30 mouse cellular contexts compared by ENCODE assay signal in genomic region chr8:99190643-99191042, GRCm38 (mm10).
"Had no signal": no experiment of that assay in that cellular context is flagged by ENCODE, and none has a peak within 500 bp of the region (broad histone marks: within the 10 kb centered on the region; RNA-seq: fewer than 3 reads in every experiment).

No protein-coding gene starts in this region.

- H3K4me1 ChIP-seq: heart, embryonic 12.5 days; heart, embryonic 13.5 days; heart, embryonic 15.5 days; hindbrain, embryonic 10.5 days; hindbrain, embryonic 12.5 days; hindbrain, embryonic 13.5 days; hindbrain, embryonic 15.5 days; intestine, embryonic 15.5 days; kidney, embryonic 15.5 days had no signal

- H3K36me3 ChIP-seq: heart, embryonic 12.5 days; heart, embryonic 13.5 days; heart, embryonic 15.5 days; hindbrain, embryonic 10.5 days; hindbrain, embryonic 12.5 days; hindbrain, embryonic 13.5 days; hindbrain, embryonic 15.5 days; intestine, embryonic 15.5 days; kidney, embryonic 15.5 days had no signal

- H3K4me3 ChIP-seq: heart, embryonic 12.5 days; heart, embryonic 13.5 days; heart, embryonic 15.5 days; hindbrain, embryonic 10.5 days; hindbrain, embryonic 12.5 days; hindbrain, embryonic 13.5 days; hindbrain, embryonic 15.5 days; intestine, embryonic 15.5 days; kidney, embryonic 15.5 days; layer of hippocampus, adult 2 months; left cerebral cortex, adult 2 months had no signal

- H3K27me3 ChIP-seq: heart, embryonic 12.5 days; heart, embryonic 15.5 days; hindbrain, embryonic 12.5 days; hindbrain, embryonic 13.5 days; hindbrain, embryonic 15.5 days; intestine, embryonic 15.5 days; kidney, embryonic 15.5 days had no signal

- DNase-seq: heart, postnatal 10 days; heart, postnatal 14 days; heart, postnatal 36 days; heart, postnatal 4 days; kidney, adult 11 months; kidney, adult 18-20 months; kidney, adult 2 months; kidney, adult 8-10 months; kidney, adult 9 months; kidney, postnatal 10 days; kidney, postnatal 14 days; kidney, postnatal 25 days; kidney, postnatal 36 days; kidney, postnatal 4 days; layer of hippocampus, adult 9-11 months; layer of hippocampus, postnatal 36 days had no signal

- H3K9me3 ChIP-seq: heart, embryonic 12.5 days; heart, embryonic 13.5 days; heart, embryonic 15.5 days; hindbrain, embryonic 10.5 days; hindbrain, embryonic 12.5 days; hindbrain, embryonic 13.5 days; hindbrain, embryonic 15.5 days; intestine, embryonic 15.5 days; kidney, embryonic 15.5 days had no signal

- H3K27ac ChIP-seq: heart, embryonic 13.5 days; heart, embryonic 15.5 days; hindbrain, embryonic 10.5 days; hindbrain, embryonic 12.5 days; hindbrain, embryonic 13.5 days; hindbrain, embryonic 14.5 days; hindbrain, embryonic 15.5 days; hindbrain, postnatal 0 days; intestine, embryonic 15.5 days; kidney, embryonic 15.5 days; kidney, postnatal 0 days; layer of hippocampus, adult 2 months; left cerebral cortex, adult 2 months had no signal

- H3K9ac ChIP-seq: heart, embryonic 12.5 days; heart, embryonic 13.5 days; heart, embryonic 15.5 days; hindbrain, embryonic 12.5 days; hindbrain, embryonic 13.5 days; hindbrain, embryonic 14.5 days; hindbrain, embryonic 15.5 days; intestine, embryonic 15.5 days; kidney, embryonic 15.5 days had no signal
